In the genomic region with DNA sequence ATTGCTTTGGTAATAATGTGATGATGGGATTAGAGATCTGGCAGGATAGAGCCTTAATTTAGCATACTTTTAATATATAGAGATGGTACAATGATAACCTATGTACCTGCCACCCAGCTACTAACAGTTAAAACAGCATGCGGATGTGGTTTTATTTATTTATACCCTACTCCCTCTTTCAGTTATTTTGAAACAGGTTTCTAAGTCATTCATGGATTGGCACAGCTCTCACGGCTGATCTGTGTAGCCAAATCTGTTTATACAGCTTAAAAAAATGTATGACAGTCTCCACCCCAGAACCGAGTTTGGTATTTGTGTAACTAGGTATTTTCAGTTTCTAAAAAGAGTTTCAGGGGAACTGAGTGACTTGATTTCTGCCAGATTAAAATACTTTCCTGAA, we compare ENCODE assay signal across 16 mouse cellular contexts.
"Had no signal": no experiment of that assay in that cellular context is flagged by ENCODE, and none has a peak within 500 bp of the region (broad histone marks: within the 10 kb centered on the region; RNA-seq: fewer than 3 reads in every experiment).

No protein-coding gene starts in this region.

- H3K27me3 ChIP-seq: limb, embryonic 15.5 days; liver, embryonic 12.5 days; liver, embryonic 15.5 days had no signal

- H3K36me3 ChIP-seq: limb, embryonic 12.5 days; limb, embryonic 15.5 days had no signal

- ATAC-seq: liver, embryonic 12.5 days had no signal

- H3K4me2 ChIP-seq: kidney, embryonic 15.5 days; limb, embryonic 12.5 days; limb, embryonic 15.5 days; liver, embryonic 12.5 days; liver, embryonic 15.5 days; midbrain, embryonic 11.5 days had no signal

- H3K9ac ChIP-seq: kidney, embryonic 15.5 days; limb, embryonic 12.5 days; limb, embryonic 15.5 days; liver, embryonic 12.5 days; liver, embryonic 15.5 days had no signal

- H3K27ac ChIP-seq: kidney, embryonic 15.5 days; limb, embryonic 12.5 days; limb, embryonic 15.5 days; liver, embryonic 12.5 days; liver, embryonic 15.5 days had no signal

- DNase-seq: kidney, postnatal 10 days; kidney, postnatal 36 days; left cerebral cortex, postnatal 4 days; lung, adult 2 months; lung, postnatal 14 days; lung, postnatal 4 days; midbrain, embryonic 14.5 days; thymus, adult 2 months; thymus, postnatal 14 days; thymus, postnatal 4 days had no signal

- H3K9me3 ChIP-seq: kidney, embryonic 15.5 days; limb, embryonic 12.5 days; limb, embryonic 15.5 days; liver, embryonic 12.5 days; liver, embryonic 15.5 days had no signal

- H3K4me3 ChIP-seq: kidney, embryonic 15.5 days; limb, embryonic 12.5 days; limb, embryonic 15.5 days; liver, embryonic 12.5 days; liver, embryonic 15.5 days had no signal

- H3K4me1 ChIP-seq: kidney, embryonic 15.5 days; limb, embryonic 12.5 days; limb, embryonic 15.5 days; liver, embryonic 15.5 days had no signal
